In the genomic region with DNA sequence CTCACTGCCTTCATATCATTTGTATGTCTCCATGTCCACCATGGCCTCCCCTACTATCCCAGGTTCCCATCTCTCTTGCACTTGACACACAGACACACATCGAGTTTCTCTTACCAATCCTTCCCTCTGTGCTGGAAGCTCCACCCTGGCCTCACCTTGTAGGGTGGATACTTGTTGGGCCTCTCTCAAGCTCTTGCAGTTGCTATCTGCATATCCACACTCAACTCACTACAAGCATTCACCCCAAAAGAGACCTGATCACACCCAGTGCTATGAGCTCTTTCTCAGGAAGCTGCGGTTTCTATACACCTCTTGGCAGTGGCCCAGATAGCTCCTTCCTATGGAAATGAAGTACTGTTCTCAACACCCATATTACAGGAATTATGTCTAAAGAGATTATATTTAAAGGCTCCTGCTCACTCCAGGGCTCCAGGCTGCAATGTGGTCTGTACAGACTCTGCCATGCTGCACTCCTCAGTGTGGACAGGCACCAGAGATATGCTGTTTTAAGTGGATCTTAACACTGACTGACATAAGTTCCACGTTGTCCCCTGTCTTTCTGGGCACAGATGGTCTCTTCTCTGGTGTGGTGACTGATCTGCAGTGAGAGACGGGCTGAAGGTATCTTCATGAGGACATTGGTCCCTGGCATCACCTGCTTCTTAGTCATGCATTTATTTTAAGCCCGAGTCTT, we compare ENCODE assay signal across 17 mouse cellular contexts.
A peak's percentile ranks its signal among the peaks of the same experiment; 100 is the strongest.
DNase-seq lines count a peak whose midpoint lies in the region; ATAC-seq lines count a peak whose summit lies in the region.
"Had no signal": no experiment of that assay in that cellular context is flagged by ENCODE, and none has a peak within 500 bp of the region (broad histone marks: within the 10 kb centered on the region; RNA-seq: fewer than 3 reads in every experiment).

No protein-coding gene starts in this region.

- H3K9me3 ChIP-seq in heart, embryonic 12.5 days (replicated peaks) = no peaks in the 10 kb centered on the region
- H3K9me3 ChIP-seq in liver, embryonic 11.5 days (ENCODE audit: control insufficient read depth, low read length) = no peaks in the 10 kb centered on the region
- H3K9me3 ChIP-seq: forebrain, embryonic 12.5 days; limb, embryonic 13.5 days; midbrain, embryonic 12.5 days; neural tube, embryonic 12.5 days had no signal

- no peak overlapping the region for H3K4me2 ChIP-seq in heart, embryonic 12.5 days
- H3K4me2 ChIP-seq in liver, embryonic 11.5 days = no peak overlapping the region
- H3K4me2 ChIP-seq: forebrain, embryonic 12.5 days; hindbrain, embryonic 14.5 days; limb, embryonic 13.5 days; midbrain, embryonic 12.5 days; neural tube, embryonic 12.5 days had no signal

- H3K36me3 ChIP-seq in heart, embryonic 12.5 days = no peaks in the 10 kb centered on the region
- H3K36me3 ChIP-seq in liver, embryonic 11.5 days (ENCODE audit: control insufficient read depth, insufficient read depth, low read length) = no peaks in the 10 kb centered on the region
- H3K36me3 ChIP-seq: forebrain, embryonic 12.5 days; limb, embryonic 13.5 days; midbrain, embryonic 12.5 days; neural tube, embryonic 12.5 days had no signal

- H3K27me3 ChIP-seq in heart, embryonic 12.5 days (replicated peaks) = no peaks in the 10 kb centered on the region
- H3K27me3 ChIP-seq in liver, embryonic 11.5 days (replicated peaks; ENCODE audit: control insufficient read depth, insufficient read depth, low read length) = no peaks in the 10 kb centered on the region
- H3K27me3 ChIP-seq: forebrain, embryonic 12.5 days; limb, embryonic 13.5 days; midbrain, embryonic 12.5 days; neural tube, embryonic 12.5 days had no signal

- H3K9ac ChIP-seq in heart, embryonic 12.5 days = no peak overlapping the region
- H3K9ac ChIP-seq in liver, embryonic 11.5 days (ENCODE audit: low read depth, low read length) = no peak overlapping the region
- H3K9ac ChIP-seq: forebrain, embryonic 12.5 days; hindbrain, embryonic 14.5 days; limb, embryonic 13.5 days; midbrain, embryonic 12.5 days; neural tube, embryonic 12.5 days had no signal

- peak; percentile 37; the same call in 1 of the 2 replicates for ATAC-seq in cerebellum, adult (ENCODE audit: insufficient number of reproducible peaks, low FRiP score, low TSS enrichment)
- peak; percentile 55 for ATAC-seq in heart, embryonic 12.5 days (ENCODE audit: insufficient number of reproducible peaks, low FRiP score)
- ATAC-seq in liver, embryonic 11.5 days (replicated peaks; ENCODE audit: low FRiP score) = peak; percentile 38; the same call in 1 of the 2 replicates
- ATAC-seq in megakaryocyte progenitor cell, adult 5-6 weeks (replicated peaks; ENCODE audit: poor library complexity) = 0 out of 2 replicates have a peak, but pooled peaks have one; percentile 17

- H3K4me1 ChIP-seq in heart, embryonic 12.5 days (replicated peaks) = peaks cover 15% of the 10 kb centered on the region; the same call in 1 of the 2 replicates
- no peaks in the 10 kb centered on the region for H3K4me1 ChIP-seq in liver, embryonic 11.5 days (replicated peaks; ENCODE audit: control insufficient read depth, insufficient read depth, low read length)
- H3K4me1 ChIP-seq: forebrain, embryonic 12.5 days; limb, embryonic 13.5 days; midbrain, embryonic 12.5 days; neural tube, embryonic 12.5 days had no signal

- 45% methylated on average over 5 of the region's 5 CpGs for WGBS in heart, embryonic 12.5 days
- 72% methylated on average over 5 of the region's 5 CpGs for WGBS in liver, embryonic 11.5 days

- H3K27ac ChIP-seq in heart, embryonic 12.5 days (ENCODE audit: poor library complexity, severe bottlenecking) = peak overlapping the region; percentile 36; the same call in 1 of the 2 replicates
- H3K27ac ChIP-seq in liver, embryonic 11.5 days (ENCODE audit: low read depth, low read length) = no peak overlapping the region
- H3K27ac ChIP-seq: forebrain, embryonic 12.5 days; hindbrain, embryonic 14.5 days; limb, embryonic 13.5 days; midbrain, embryonic 12.5 days; neural tube, embryonic 12.5 days had no signal

- H3K4me3 ChIP-seq in heart, embryonic 12.5 days = no peak overlapping the region
- H3K4me3 ChIP-seq in liver, embryonic 11.5 days (ENCODE audit: low read depth, low read length) = no peak overlapping the region
- H3K4me3 ChIP-seq: forebrain, embryonic 12.5 days; limb, embryonic 13.5 days; midbrain, embryonic 12.5 days; neural tube, embryonic 12.5 days had no signal

- no peak for DNase-seq in cerebellum, adult 11 months
- DNase-seq in heart, postnatal 4 days = no peak
- DNase-seq in liver, embryonic 11.5 days (ENCODE audit: low spot score) = no peak
- DNase-seq in liver = no peak
- no peak for DNase-seq in adrenal gland, postnatal 4 days (ENCODE audit: low spot score in 2 of 2)
- DNase-seq: gastrocnemius, postnatal 10 days; kidney, adult 2 months; lung, postnatal 14 days; thymus, postnatal 25 days had no signal
